9 mouse cellular contexts compared by ENCODE assay signal in genomic region chr11:115249721-115250404, GRCm38 (mm10). TPM values are rescaled to one million over a fixed set of nuclear protein-coding genes. Genes with fewer than 3 reads are reported as not detected.
DNase-seq lines count a peak whose midpoint lies in the region; ATAC-seq lines count a peak whose summit lies in the region.
"Had no signal": no experiment of that assay in that cellular context is flagged by ENCODE, and none has a peak within 500 bp of the region (broad histone marks: within the 10 kb centered on the region; RNA-seq: fewer than 3 reads in every experiment).

No protein-coding gene starts in this region.

- H3K36me3 ChIP-seq in kidney, embryonic 16.5 days (ENCODE audit: insufficient read depth, low read length) = no peaks in the 10 kb centered on the region
- peaks cover 7% of the 10 kb centered on the region for H3K36me3 ChIP-seq in embryonic facial prominence, embryonic 10.5 days (replicated peaks)
- peaks cover 3% of the 10 kb centered on the region for H3K36me3 ChIP-seq in hindbrain, embryonic 13.5 days
- peaks cover 4% of the 10 kb centered on the region; the same call in 1 of the 2 replicates for H3K36me3 ChIP-seq in midbrain, embryonic 12.5 days

- no peak for ATAC-seq in kidney, embryonic 16.5 days (ENCODE audit: low FRiP score, low TSS enrichment)
- ATAC-seq in hindbrain, embryonic 13.5 days (ENCODE audit: low FRiP score) = no peak
- ATAC-seq in midbrain, embryonic 12.5 days (ENCODE audit: low FRiP score, low read depth) = peak; percentile 38; the same call in 1 of the 2 replicates
- ATAC-seq in monocyte, adult 5-6 weeks (replicated peaks; ENCODE audit: insufficient number of reproducible peaks, low FRiP score, low TSS enrichment, poor library complexity, severe bottlenecking) = no peak

- peak overlapping the region; percentile 22; the same call in 1 of the 2 replicates for H3K9ac ChIP-seq in kidney, embryonic 16.5 days (replicated peaks; ENCODE audit: low read length)
- H3K9ac ChIP-seq in hindbrain, embryonic 13.5 days = peak overlapping the region; percentile 72
- peak overlapping the region; percentile 56 for H3K9ac ChIP-seq in midbrain, embryonic 12.5 days (replicated peaks)

- intact Hi-C loops in left cerebral cortex, postnatal 25 days (cut with DNase I) = no loop called here

- WGBS in kidney, embryonic 16.5 days = 1% methylated on average over 63 of the region's 63 CpGs
- 3% methylated on average over 63 of the region's 63 CpGs for WGBS in embryonic facial prominence, embryonic 10.5 days
- 2% methylated on average over 63 of the region's 63 CpGs for WGBS in hindbrain, embryonic 13.5 days
- WGBS in midbrain, embryonic 12.5 days = 2% methylated on average over 62 of the region's 63 CpGs

- peaks cover 25% of the 10 kb centered on the region for H3K4me1 ChIP-seq in kidney, embryonic 16.5 days (ENCODE audit: insufficient read depth, low read length)
- H3K4me1 ChIP-seq in embryonic facial prominence, embryonic 10.5 days = peaks cover 47% of the 10 kb centered on the region
- peaks cover 57% of the 10 kb centered on the region for H3K4me1 ChIP-seq in hindbrain, embryonic 13.5 days (replicated peaks)
- H3K4me1 ChIP-seq in midbrain, embryonic 12.5 days = peaks cover 39% of the 10 kb centered on the region

- peak overlapping the region; percentile 70 for H3K4me2 ChIP-seq in kidney, embryonic 16.5 days (replicated peaks; ENCODE audit: low read depth, low read length)
- H3K4me2 ChIP-seq in hindbrain, embryonic 13.5 days = peak overlapping the region; percentile 93
- H3K4me2 ChIP-seq in midbrain, embryonic 12.5 days (replicated peaks) = peak overlapping the region; percentile 92

- DNase-seq in kidney, adult 11 months = no peak
- peak; percentile 68 for DNase-seq in embryonic facial prominence, embryonic 10.5 days (ENCODE audit: low spot score)
- no peak for DNase-seq in left cerebral cortex, postnatal 25 days (ENCODE audit: low spot score in 2 of 2)
- no peak for DNase-seq in right cerebral cortex, adult 2 months (ENCODE audit: low spot score in 2 of 2)

- H3K4me3 ChIP-seq in kidney, embryonic 16.5 days (ENCODE audit: low read length) = peak overlapping the region; percentile 44
- H3K4me3 ChIP-seq in embryonic facial prominence, embryonic 10.5 days = peak overlapping the region; percentile 63
- peak overlapping the region; percentile 47 for H3K4me3 ChIP-seq in hindbrain, embryonic 13.5 days
- peak overlapping the region; percentile 52 for H3K4me3 ChIP-seq in midbrain, embryonic 12.5 days

- no peak overlapping the region for H3K27ac ChIP-seq in kidney, embryonic 16.5 days (ENCODE audit: low read length)
- no peak overlapping the region; the same call in 1 of the 2 replicates for H3K27ac ChIP-seq in embryonic facial prominence, embryonic 10.5 days (replicated peaks)
- H3K27ac ChIP-seq in hindbrain, embryonic 13.5 days = no peak overlapping the region
- H3K27ac ChIP-seq in midbrain, embryonic 12.5 days (replicated peaks) = no peak overlapping the region

- peaks cover 86% of the 10 kb centered on the region for H3K27me3 ChIP-seq in kidney, embryonic 16.5 days (ENCODE audit: insufficient read depth, low read length)
- H3K27me3 ChIP-seq in embryonic facial prominence, embryonic 10.5 days (replicated peaks; ENCODE audit: low read depth, poor library complexity, severe bottlenecking) = peaks cover 100% of the 10 kb centered on the region
- H3K27me3 ChIP-seq in hindbrain, embryonic 13.5 days = peaks cover 96% of the 10 kb centered on the region
- peaks cover 96% of the 10 kb centered on the region for H3K27me3 ChIP-seq in midbrain, embryonic 12.5 days

- no peaks in the 10 kb centered on the region for H3K9me3 ChIP-seq in kidney, embryonic 16.5 days (ENCODE audit: low read length)
- no peaks in the 10 kb centered on the region for H3K9me3 ChIP-seq in embryonic facial prominence, embryonic 10.5 days
- no peaks in the 10 kb centered on the region for H3K9me3 ChIP-seq in hindbrain, embryonic 13.5 days
- no peaks in the 10 kb centered on the region for H3K9me3 ChIP-seq in midbrain, embryonic 12.5 days

RNA-seq across cellular contexts. Expression of gene Grin2c, which starts 17.2 kb away (rescaled TPM):
- not detected in 2 replicates for polyA plus RNA-seq in kidney, embryonic 16.5 days (2015; fragmentation: Nextera tagmentation; extraction: Ambion mirVana)
- polyA plus RNA-seq in embryonic facial prominence, embryonic 10.5 days (2016; fragmentation: Nextera tagmentation; extraction: Ambion mirVana) = 0.06 and 0.07 TPM in 2 replicates
- polyA plus RNA-seq in hindbrain, embryonic 13.5 days (2015; fragmentation: Nextera tagmentation; extraction: Ambion mirVana) = 0.22 TPM in 2 replicates
- polyA plus RNA-seq in midbrain, embryonic 12.5 days (2016; fragmentation: Nextera tagmentation; extraction: Ambion mirVana) = 0.06 and 0.17 TPM in 2 replicates
- total RNA-seq in monocyte, adult 5-6 weeks (2017) = not detected in 3 replicates
- total RNA-seq in left cerebral cortex, postnatal 25 days (2021) = 10 to 100 TPM; 41.0 to 42.0 TPM

RNA-seq across cellular contexts. Expression of gene Fdxr, which starts 27.0 kb away (rescaled TPM):
- 20.0 and 23.6 TPM in 2 replicates for polyA plus RNA-seq in kidney, embryonic 16.5 days (2015; fragmentation: Nextera tagmentation; extraction: Ambion mirVana)
- 17.6 and 18.1 TPM in 2 replicates for polyA plus RNA-seq in embryonic facial prominence, embryonic 10.5 days (2016; fragmentation: Nextera tagmentation; extraction: Ambion mirVana)
- 18.1 and 20.8 TPM in 2 replicates for polyA plus RNA-seq in hindbrain, embryonic 13.5 days (2015; fragmentation: Nextera tagmentation; extraction: Ambion mirVana)
- 15.9 and 18.4 TPM in 2 replicates for polyA plus RNA-seq in midbrain, embryonic 12.5 days (2016; fragmentation: Nextera tagmentation; extraction: Ambion mirVana)
- total RNA-seq in monocyte, adult 5-6 weeks (2017) = 8.4 to 14.8 TPM (median 11.7 TPM) in 3 replicates
- 10 to 100 TPM; 14.5 to 17.4 TPM for total RNA-seq in left cerebral cortex, postnatal 25 days (2021)

RNA-seq across cellular contexts. Expression of gene Fads6, which starts 47.6 kb away (rescaled TPM):
- polyA plus RNA-seq in kidney, embryonic 16.5 days (2015; fragmentation: Nextera tagmentation; extraction: Ambion mirVana) = 0.40 and 0.42 TPM in 2 replicates
- 0.27 and 0.62 TPM in 2 replicates for polyA plus RNA-seq in embryonic facial prominence, embryonic 10.5 days (2016; fragmentation: Nextera tagmentation; extraction: Ambion mirVana)
- 0.73 and 0.79 TPM in 2 replicates for polyA plus RNA-seq in hindbrain, embryonic 13.5 days (2015; fragmentation: Nextera tagmentation; extraction: Ambion mirVana)
- 0.11 and 0.18 TPM in 2 replicates for polyA plus RNA-seq in midbrain, embryonic 12.5 days (2016; fragmentation: Nextera tagmentation; extraction: Ambion mirVana)
- total RNA-seq in monocyte, adult 5-6 weeks (2017) = 0.11 to 0.78 TPM (median 0.38 TPM) in 3 replicates
- 10 to 100 TPM in 1 of 2 experiments, 1 to 10 TPM in 1; 9.5 to 10.8 TPM for total RNA-seq in left cerebral cortex, postnatal 25 days (2021)

RNA-seq across cellular contexts. Expression of gene Otop2, which starts 57.1 kb away (rescaled TPM):
- 0.64 TPM in 1 of 2 replicates, not detected in the other for polyA plus RNA-seq in kidney, embryonic 16.5 days (2015; fragmentation: Nextera tagmentation; extraction: Ambion mirVana)
- not detected in 2 replicates for polyA plus RNA-seq in embryonic facial prominence, embryonic 10.5 days (2016; fragmentation: Nextera tagmentation; extraction: Ambion mirVana)
- polyA plus RNA-seq in hindbrain, embryonic 13.5 days (2015; fragmentation: Nextera tagmentation; extraction: Ambion mirVana) = not detected in 2 replicates
- polyA plus RNA-seq in midbrain, embryonic 12.5 days (2016; fragmentation: Nextera tagmentation; extraction: Ambion mirVana) = not detected in 2 replicates
- not detected in 3 replicates for total RNA-seq in monocyte, adult 5-6 weeks (2017)
- under 1 TPM; 0.62 to 0.96 TPM for total RNA-seq in left cerebral cortex, postnatal 25 days (2021)
- total RNA-seq: adrenal gland, postnatal 36 days had no signal

Comparison
In these comparisons a context has a peak if more than half of its experiments do, and no peak if none do; other contexts are left out.
1. H3K9ac ChIP-seq: peak in every context shown above with its lines; median percentile 72 in hindbrain, embryonic 13.5 days; 56 in midbrain, embryonic 12.5 days; 22 in kidney, embryonic 16.5 days.